Mouse (Mus musculus): Measurements from ENCODE around the gene Egfem1.

The Egfem1 gene

DNA sequence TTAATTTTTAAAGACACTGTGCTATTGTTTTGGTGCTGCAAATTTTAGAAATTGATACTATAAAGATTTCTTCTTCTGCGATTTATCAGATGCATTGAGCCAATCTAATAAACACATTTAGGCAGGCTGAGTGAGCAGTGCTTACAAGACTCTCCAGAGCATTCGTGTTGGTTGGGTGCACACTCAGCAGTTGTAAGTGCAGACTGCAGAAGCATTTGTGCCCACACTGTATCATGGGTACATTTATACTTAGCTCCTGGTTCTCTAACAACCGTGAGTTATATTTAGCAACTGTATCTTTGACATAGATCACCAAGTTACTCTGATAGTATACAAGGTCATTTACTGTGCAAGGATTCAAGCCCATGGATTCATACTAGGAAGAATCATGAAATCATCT is 264.0 kb downstream of the Egfem1 start:
- DNase-seq: no peak

DNA sequence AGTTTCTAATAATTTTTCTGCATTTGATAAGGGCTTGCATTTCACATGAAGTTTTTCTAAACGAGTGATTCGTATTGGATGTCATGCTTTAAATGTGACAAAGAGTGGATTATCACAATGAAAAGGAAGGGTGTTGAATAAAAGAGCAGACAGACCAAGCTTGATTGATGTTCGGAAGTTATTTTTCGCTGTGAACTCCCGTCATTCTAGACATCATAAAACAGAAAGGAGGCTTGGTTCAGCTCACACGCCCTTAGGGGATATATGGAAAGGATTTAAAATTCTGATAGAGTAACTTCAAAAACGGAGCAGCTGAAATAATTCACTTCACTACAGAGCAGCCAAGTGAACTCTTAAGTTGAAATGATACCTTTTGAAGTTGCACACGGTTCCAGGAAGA is 285.1 kb downstream of the Egfem1 start:
- no peak for DNase-seq

DNA sequence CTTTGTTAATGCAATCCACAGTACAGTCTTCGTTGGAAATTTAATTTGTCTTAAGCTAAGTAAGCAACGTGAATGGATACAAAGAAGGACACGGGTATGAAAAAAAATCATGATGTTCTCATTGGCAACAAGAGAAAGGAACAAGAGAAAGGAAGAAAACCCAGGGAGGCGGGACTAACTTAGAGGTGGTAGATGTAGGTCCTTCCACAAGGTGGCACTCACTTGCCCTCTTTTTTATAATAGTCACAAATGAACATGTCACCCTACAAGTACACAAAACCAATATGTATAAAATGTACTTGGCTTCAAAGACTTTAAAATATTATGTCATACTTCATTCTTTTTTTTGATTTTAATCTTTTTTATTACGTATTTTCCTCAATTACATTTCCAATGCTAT is 288.7 kb downstream of the Egfem1 start:
- no peak for DNase-seq

DNA sequence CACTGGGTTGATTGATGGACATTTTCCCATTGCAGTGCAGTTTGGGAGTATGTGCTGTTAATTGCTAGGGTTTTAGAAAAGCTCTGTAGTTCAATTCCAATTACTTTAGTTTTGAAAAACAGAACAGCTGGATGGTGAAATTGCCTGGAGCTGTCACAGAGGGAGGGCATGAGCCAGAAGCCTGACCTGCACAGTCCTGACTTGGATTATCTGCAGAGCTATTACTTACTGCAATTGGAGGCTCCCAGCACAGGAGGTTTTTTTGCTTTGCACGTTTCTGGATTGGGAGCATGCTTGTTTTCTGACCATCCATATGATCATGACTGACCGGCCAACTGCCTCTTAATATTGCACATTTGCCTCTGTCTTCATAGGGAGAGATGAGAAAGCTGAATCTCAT is 299.4 kb downstream of the Egfem1 start:
- no peak for DNase-seq

DNA sequence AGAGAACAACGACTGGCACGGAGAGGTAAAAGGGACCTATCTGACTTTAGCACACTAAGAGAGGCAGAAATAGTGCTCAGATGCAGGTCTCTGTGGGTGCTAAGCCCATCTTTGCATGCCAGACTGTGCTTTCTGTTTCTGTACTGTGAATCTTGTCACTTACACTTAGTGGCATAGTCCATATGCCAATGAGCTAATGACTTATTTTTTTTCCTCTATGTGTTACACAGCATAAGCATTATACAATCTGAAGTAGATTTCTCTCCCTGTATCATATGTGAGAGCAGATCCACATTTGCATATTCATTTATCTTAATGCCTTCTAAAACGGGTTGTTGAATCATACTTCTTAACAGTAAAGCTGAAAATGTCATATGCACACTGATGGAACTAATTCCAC is 317.2 kb downstream of the Egfem1 start:
- DNase-seq: no peak

DNA sequence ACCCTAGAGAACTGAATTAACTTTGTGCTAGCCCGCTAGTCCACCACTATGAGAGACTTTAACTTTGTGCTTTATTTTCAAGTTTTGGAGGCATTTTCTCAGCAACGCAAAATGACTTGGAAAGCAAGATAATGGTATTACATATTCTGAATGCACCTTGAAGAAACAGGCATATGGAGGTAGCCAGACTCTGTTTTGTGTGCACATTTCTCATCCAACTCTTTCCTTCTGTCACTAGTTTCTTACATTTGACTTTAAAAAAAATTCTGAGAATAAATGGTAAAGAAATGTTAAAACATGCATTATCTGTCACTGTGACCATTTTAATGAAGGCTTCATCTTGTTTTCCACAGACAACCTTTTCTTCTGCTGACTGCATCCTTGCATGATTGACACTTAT is 339.8 kb downstream of the Egfem1 start:
- no peak for DNase-seq

DNA sequence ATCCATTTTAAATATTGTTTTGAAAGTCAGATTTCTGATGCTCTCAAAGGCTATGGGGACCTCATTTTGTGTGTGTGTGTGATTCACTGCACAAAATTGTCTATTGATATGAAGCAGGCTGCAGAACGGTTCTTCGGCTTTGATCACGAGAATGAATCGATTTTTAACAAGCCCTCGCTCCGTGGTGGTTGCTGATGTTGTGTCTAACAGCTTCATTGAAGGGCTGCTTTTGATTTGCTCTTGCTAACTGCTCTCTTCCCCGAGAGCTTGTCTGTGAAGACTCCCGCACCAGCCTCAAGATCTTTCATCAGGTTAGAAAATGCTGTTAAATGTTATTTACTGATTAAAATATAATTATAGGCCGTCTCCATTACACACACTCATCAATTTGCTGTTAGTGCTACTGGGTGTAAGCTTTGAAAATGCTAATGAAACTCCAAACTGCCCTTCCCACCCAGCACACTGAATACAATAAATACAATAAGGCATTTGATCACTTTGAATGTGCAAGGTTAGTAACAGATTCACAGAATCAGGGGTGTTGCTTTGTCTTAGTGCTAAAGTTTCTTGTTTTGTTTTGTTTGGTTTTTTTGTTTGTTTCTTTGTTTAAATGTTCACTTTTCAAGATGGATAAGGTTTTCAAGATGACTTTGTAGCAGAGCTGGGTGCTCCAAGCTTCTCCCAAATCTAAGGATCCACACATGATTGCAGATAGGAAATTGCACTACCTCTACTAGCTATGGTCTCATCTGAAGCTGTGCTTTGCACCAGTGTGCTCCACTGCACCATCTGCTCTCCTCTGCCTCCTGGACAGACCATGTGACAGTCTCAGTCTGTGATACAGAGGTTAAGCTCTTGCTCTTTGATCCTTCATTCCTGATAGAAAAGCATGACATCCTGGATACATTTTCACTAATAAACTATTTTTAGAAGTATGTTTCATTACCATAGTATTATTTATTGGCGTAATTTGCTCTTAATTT is 350.6 kb downstream of the Egfem1 start:
- DNase-seq: no peak

DNA sequence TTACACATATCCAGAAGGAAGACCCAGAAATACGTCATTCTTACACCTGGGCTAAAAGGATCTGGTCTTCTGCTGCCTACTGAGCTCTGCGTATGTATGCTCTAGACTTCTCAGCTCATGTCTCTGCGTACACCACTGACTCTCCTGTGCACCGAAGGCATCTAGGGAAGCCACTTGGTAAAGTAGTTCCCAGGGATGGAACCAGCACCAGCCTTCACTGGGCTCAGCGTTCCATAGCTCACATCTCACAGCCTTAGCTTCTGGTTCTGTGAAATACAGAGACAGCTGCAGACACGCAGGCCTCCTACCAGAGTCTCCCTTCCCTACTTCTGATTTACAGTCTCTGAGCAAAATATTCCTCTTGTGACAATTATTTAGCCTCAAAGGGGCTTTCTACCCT is 361.2 kb downstream of the Egfem1 start:
- DNase-seq: no peak

DNA sequence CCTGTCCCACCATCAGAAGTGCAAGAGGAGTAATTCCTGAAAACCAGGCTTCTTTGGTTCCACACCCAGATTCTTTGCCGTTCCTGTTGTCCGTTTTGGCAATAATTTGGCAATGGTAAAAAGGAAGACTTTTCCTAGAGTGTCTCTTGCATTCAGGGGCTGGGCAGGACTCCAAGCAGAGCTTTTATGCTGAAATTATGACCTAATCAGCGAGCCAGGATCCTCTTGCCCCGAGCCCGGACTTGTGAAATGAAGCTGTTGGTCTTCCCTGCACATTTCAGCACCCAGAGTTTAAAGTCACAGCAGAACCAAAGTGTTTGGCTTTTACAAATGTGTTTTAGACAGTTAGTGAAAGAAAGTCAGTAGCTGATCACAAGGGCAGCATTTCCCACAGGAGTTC is 362.8 kb downstream of the Egfem1 start:
- DNase-seq: peak; percentile 10

DNA sequence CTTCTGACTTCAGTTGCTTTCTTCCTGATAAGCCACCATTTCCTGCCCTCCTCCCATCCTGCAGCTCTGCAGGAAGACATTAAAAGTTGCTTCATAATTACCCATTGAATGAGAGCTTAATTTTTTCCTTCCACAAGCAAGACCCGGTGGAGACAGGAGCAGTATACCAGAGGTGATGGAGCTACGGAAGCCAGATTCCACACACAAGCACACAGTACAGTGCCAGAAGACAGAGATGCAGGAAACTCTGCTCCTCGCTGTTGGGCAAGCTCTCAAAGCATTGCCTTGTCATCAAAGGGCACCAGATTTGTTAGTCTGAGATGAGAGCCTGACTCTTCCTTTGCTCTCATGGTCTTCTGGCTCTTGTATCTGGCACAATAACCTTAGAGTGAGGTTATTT is 364.3 kb downstream of the Egfem1 start:
- no peak for DNase-seq

DNA sequence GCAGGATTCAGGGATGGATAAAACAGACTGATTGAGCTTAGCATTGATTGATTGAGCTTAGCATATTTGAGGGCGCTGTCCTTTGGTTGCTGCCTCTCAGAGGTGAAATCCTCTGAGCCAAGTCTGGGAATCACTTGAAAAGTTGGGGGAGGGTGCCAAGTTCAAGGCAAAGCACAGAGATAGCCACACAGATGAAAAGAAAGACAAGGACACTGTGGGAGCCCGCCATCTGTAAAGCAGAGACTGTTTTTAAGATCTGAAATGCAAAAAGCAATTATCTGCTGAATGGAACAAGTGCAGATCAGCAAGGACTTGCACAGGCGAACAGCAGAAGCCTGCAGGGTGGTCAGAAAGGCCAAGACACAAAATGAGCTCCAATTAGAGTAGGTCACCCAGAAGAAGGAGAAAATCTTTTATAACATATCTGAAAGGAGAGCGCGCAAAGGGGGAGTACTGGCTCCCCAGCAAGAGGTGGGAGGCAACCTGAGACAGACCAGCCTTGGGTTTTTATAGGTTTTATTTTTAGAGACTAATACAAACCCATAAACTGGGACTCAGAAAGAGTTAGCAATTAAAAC is 367.1 kb downstream of the Egfem1 start:
- no peak for DNase-seq

DNA sequence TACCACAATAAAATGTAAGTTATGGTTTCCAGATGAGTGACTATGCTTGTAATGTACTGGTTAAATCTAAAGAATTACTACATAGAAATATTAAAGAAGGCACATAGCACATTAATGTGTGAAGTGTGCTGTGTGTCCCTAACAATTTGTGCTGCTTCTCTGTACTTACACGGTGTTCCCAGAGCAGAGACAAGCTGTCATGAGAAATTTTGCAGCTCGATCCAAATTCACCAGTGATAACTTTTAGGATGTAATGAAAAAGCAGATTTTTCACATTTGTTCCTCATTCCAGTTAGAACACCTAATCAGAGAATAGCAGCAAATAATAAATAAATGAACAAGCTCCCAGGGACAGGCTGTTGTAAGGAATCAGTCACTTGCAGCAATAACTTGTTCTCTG is 416.4 kb downstream of the Egfem1 start:
- no peak for DNase-seq

DNA sequence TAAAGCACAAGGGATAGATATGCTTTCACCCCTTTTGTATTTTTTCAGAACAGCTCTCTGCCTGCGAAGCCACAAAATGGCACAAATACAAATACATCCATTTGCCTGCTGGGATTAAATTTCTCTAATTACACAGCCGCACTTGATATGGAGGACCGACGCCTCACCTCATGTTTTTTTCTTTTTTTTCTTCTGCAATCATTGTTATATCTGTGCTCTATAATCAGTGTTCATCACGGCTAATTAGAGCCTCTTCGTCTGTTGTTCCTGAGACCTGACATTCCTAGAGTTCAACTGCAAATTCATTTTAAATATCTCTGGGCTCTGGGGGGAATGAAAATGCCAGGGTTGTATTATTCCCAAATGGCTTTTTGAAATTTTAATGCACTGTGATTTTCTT is 417.4 kb downstream of the Egfem1 start:
- DNase-seq: no peak

DNA sequence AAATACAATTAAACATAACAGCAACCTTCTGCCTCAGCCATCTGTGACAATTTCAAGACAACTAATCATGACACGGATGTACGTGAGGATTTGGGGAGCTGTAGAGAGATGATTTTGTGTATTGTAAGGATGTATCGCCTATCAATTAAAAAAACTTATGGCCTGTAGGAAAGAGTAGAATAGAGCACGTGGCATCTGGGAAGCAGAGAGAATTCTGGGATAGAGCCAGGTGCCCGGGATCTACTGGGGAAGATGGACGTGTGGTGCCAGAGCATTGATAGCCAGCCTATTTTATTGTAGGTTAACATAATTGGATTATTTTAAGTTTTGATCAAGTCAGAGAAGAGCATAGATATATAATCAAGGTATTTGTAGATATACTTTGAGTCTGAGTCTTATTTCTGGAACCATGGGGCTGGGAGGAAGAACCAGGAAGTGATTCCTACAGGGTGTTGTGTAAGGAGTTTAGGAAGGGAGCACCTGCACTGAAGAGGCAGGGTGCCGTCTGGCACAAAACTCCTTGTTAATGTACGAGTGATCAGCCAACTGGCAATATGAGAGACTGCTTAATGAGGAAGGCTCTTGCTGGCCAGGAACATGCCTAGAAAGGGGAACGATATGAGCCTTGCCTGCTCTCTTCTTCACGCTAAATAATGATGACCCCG is 443.6 kb downstream of the Egfem1 start:
- DNase-seq: no peak

DNA sequence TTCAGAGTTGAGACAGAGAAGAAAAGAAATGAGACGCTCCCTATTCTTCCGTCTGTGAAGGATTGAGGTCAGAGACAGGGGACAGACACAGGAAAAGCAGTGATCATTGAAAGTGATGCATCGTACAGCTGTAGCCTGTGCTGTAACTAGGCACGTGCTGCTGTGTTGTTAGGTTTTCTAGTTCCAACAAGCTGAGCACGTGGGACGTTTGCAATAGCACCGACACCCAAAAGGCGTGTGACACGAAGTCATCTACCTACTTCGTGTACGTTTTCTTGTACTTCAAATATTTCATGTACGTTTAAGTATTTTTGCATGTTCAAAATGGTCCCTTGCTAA is 444.1 kb downstream of the Egfem1 start:
- no peak for DNase-seq

DNA sequence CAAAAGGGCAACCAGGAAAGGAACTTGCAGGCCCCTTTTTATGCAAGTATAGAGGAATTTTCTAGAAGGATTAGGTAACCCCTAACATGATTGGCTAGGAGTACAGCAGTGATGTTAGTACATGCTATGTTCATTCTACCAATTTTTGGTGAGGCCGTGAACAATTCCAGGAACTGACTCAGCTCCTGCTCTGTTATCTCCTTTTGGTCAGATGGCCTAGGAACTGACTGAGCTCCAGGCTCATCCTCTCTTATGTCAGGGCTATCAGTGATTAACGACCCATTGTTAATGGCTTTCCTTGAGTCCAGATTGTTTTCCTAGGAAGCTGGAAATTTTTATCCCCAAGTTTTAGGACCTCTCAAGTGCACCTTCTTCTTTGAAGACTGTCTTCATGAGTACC is 457.4 kb downstream of the Egfem1 start:
- peak; percentile 39 for DNase-seq

DNA sequence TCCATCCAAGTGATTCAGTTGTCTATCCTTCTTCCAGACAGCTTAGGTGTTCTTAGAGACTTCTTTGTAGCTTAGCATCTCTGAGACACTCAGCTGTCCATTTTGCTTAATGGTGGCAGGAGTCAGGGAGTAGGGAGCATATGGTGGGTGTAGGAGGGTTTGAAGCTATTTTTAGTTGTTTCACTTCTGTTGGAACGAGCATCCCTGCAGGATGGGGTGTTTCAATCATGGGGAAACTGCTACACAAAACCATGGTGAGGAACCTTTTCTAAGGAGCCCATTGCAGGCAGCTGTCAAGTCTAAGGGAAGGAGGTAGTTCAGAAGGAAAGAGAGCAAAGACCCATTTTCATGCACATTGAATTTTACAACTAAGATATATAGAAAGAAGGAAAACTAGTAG is 458.1 kb downstream of the Egfem1 start:
- DNase-seq: no peak

DNA sequence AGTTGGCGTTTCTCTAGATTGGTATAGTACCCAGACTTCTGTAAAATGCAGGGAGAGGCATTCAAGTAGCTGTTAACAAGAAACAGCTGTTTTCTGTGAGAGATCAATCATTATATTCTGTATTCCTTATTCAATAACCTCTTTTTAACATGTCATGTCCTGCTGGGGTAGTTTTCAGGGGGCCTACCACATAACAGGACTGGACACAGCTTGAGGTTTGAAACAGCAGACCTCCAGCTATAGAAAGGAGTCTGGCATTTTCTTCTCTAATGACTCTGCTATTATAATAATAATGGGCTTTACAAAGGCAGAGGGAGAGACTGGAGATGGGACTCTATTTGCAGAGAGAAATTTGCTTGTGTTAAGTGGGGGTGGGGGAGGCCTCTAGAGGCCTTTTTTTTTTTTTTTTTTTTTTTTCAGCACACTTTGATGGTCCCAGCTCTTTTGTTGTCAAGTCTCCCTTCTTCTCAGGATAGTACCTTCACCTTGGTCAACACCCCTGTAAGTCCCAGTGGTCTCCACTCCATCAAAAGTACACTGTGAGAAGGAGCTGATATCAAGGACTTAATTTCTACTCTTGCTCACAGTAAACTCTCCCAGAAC is 459.8 kb downstream of the Egfem1 start:
- DNase-seq: no peak

DNA sequence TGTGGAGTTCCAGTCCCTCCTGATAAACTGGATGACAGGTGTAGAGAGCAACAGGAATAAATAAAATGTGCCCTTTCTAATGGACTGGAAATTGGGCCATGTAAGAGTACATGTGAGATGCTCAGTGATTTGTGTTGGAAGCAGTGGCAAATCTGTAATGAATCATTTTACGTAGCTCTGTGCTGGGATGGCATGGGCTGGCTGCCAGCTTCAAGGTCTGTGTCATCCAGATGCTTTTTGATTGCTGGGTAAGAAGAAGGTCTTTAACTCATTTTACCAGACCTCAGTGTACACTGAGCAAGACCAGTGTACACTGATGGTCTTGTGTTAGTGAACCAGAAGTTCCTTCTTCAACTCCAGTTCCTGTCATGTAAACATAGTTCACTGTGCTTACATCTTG is 462.2 kb downstream of the Egfem1 start:
- no peak for DNase-seq

DNA sequence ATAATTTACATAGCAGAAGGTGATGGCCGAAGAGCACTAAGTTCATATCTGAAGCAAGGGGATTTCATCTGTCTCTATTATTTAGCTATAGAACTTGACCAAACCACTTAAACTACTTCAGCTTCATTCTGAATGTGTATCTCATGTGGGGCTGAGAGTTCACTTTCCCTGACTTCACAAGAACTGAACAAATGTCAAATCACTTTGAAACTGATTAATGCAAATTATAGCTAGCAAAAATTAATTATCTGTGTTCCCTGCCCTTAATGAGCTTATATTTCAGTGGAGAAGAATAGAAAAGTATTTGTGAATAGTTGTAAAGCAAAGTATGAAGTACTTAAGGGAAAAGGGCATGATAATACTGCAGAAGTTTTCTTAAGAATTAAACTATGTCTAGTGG is 481.3 kb downstream of the Egfem1 start:
- no peak for DNase-seq

DNA sequence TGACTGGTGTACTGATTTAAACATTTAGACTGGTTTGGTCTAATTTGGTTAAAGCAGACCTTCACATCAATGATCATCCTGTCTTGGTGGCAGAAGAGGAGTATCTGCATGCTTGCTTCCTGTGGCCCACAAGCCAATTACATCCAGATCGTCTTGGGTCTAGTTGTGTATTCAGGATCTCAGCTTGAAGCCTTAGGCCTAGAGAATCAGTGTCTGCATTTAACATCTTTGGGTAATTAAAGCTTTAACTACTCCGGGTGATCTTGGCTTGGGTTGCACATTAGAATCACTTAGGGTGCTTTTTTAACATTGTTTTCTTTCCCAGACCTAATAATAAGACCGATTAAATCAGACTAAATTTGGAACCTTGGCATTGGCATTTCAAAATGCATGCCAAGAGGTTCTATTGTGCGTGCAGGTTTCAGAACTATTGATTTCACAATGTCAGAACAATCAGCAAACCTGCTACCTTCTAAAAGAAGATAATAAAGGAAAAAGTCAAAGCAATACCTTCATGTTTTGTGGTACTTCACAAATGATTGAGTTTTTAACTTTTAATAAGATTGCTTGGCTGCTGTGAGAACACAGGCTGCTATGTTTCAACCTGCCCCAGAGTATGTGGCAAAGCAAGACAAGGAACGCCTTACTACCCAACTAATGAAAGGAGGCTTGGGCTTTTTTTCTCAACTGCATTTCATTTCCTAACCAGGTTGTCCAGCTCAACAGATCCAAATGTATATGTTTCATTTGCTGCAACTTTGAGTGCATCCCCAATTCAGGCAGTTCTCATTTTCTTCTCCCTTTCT is 496.4 kb downstream of the Egfem1 start:
- DNase-seq: no peak

DNA sequence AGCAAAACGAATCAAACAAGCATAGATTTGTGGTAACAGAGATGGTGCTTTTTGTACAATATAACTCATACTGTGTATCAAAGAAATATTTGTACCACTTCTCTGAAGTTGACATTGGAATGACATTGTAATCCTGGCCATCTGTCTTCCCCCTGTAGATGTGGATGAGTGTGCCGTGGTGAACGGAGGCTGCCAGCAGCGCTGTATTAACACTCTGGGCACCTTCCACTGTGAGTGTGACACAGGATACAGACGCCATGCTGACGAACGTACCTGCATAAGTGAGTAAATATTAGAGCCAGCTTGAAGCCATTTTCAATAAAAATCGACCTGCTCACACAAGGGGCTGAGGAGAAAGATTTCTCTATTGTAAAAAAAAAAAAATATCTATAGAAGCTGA is 500.9 kb downstream of the Egfem1 start:
- no peak for DNase-seq

DNA sequence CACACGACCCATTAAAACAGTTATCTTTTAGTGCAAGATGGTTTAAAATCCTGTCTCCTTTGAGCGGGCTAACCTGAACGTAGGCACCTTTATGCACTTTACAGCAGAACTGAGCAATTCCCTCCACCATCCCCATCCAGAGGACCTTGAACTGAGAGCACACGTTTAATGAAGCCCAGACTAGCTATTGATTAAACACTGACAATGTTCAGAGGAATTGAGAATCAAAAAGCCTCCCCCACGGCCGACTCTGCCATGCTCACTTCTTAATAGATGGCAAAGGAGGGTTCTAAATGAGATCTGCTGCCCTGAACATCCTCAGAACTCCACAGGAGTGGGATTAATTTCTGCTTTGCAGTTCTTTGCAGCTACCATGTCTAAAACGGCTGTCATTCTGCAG is 520.3 kb downstream of the Egfem1 start:
- no peak for DNase-seq

All from kidney, adult 11 months (tissue).